Mouse (Mus musculus): ENCODE results near the gene Akirin1.

The Akirin1 gene

GRCm38 (mm10) chr4:123750152-123750651 lies at the start of gene Akirin1:
Gene Akirin1, minus strand, starts transcription at chr4:123750345.
- DNase-seq (ENCODE audit: low spot score): peak; percentile 94

- peak; percentile 76 for DNase-seq (ENCODE audit: low spot score)
These were observed 47.7 kb upstream of the Akirin1 start for GRCm38 (mm10) chr4:123797856-123798255.

- no peak for DNase-seq (ENCODE audit: low spot score)
These were observed 47.3 kb upstream of the Akirin1 start for GRCm38 (mm10) chr4:123797403-123797802.

GRCm38 (mm10) chr4:123795057-123795456 lies 44.9 kb upstream of the Akirin1 start:
- DNase-seq (ENCODE audit: low spot score): no peak

- DNase-seq (ENCODE audit: low spot score): no peak
These were observed 43.0 kb upstream of the Akirin1 start for GRCm38 (mm10) chr4:123793136-123793535.

GRCm38 (mm10) chr4:123792666-123793065 lies 42.5 kb upstream of the Akirin1 start:
- no peak for DNase-seq (ENCODE audit: low spot score)

GRCm38 (mm10) chr4:123787191-123787985 lies 37.2 kb upstream of the Akirin1 start, which contains the start of gene Rhbdl2:
Gene Rhbdl2, plus strand, starts transcription at chr4:123787874.
- DNase-seq (ENCODE audit: low spot score): peak; percentile 35

- no peak for DNase-seq (ENCODE audit: low spot score)
These were observed 18.1 kb upstream of the Akirin1 start for GRCm38 (mm10) chr4:123768234-123768633.

GRCm38 (mm10) chr4:123767807-123768206 lies 17.7 kb upstream of the Akirin1 start:
- no peak for DNase-seq (ENCODE audit: low spot score)

GRCm38 (mm10) chr4:123765071-123765470 lies 14.9 kb upstream of the Akirin1 start:
- DNase-seq (ENCODE audit: low spot score): no peak

GRCm38 (mm10) chr4:123758306-123758705 lies 8.2 kb upstream of the Akirin1 start:
- no peak for DNase-seq (ENCODE audit: low spot score)

GRCm38 (mm10) chr4:123750707-123751312 lies 665 bp upstream of the Akirin1 start:
- no peak for DNase-seq (ENCODE audit: low spot score)

GRCm38 (mm10) chr4:123749484-123750130 lies 538 bp downstream of the Akirin1 start:
- DNase-seq (ENCODE audit: low spot score): no peak

GRCm38 (mm10) chr4:123748726-123749415 lies 1.3 kb downstream of the Akirin1 start:
- no peak for DNase-seq (ENCODE audit: low spot score)

- no peak for DNase-seq (ENCODE audit: low spot score)
These were observed 4.8 kb downstream of the Akirin1 start for GRCm38 (mm10) chr4:123745221-123745775.

- no peak for DNase-seq (ENCODE audit: low spot score)
These were observed 7.3 kb downstream of the Akirin1 start for GRCm38 (mm10) chr4:123742891-123743290.

- no peak for DNase-seq (ENCODE audit: low spot score)
These were observed 11.4 kb downstream of the Akirin1 start for GRCm38 (mm10) chr4:123738708-123739107.

GRCm38 (mm10) chr4:123733532-123733931 lies 16.6 kb downstream of the Akirin1 start:
- DNase-seq (ENCODE audit: low spot score): no peak

GRCm38 (mm10) chr4:123732921-123733320 lies 17.2 kb downstream of the Akirin1 start:
- DNase-seq (ENCODE audit: low spot score): no peak

- no peak for DNase-seq (ENCODE audit: low spot score)
These were observed 17.8 kb downstream of the Akirin1 start for GRCm38 (mm10) chr4:123732163-123732910.

GRCm38 (mm10) chr4:123721761-123722160 lies 28.4 kb downstream of the Akirin1 start:
- no peak for DNase-seq (ENCODE audit: low spot score)
